Mouse (Mus musculus) embryonic facial prominence, embryonic 11.5 days (tissue): Measurements from ENCODE around the gene E030018B13Rik. TPM values are rescaled to one million over a fixed set of nuclear protein-coding genes. Genes with fewer than 3 reads are reported as not detected.

Experiments used
- ATAC-seq: fragments of 200-750 bp; cut with Nextera tagmentation; replicated peaks from 2 replicates; pipeline ENCODE4 v1.8.0; 2017; ENCODE audit warnings: low read depth; ENCODE audit not compliant: insufficient number of reproducible peaks, low FRiP score, low TSS enrichment
- DNase-seq: peaks from one replicate; pipeline ENCODE4 v3.0.0-alpha.2; 2015; ENCODE audit warnings: low spot score
- H3K27ac ChIP-seq: fragments of 300-500 bp; sonication (generic); replicated peaks from 2 replicates; pipeline ENCODE4 v1.5.1; 2014; ENCODE audit warnings: mild to moderate bottlenecking, low read depth, low read length, control low read depth
- H3K27me3 ChIP-seq: fragments of 300-500 bp; sonication (generic); 2 replicates; pipeline ENCODE4 v1.6.1; 2014; ENCODE audit warnings: mild to moderate bottlenecking, low read length, moderate library complexity, mixed read lengths; ENCODE audit not compliant: control insufficient read depth, insufficient read depth
- H3K36me3 ChIP-seq: fragments of 300-500 bp; sonication (generic); replicated peaks from 2 replicates; pipeline ENCODE4 v1.6.1; 2014; ENCODE audit warnings: low read depth, mild to moderate bottlenecking, low read length, moderate library complexity, mixed read lengths; ENCODE audit not compliant: control insufficient read depth, insufficient read depth
- H3K4me1 ChIP-seq: fragments of 300-500 bp; sonication (generic); 2 replicates; pipeline ENCODE4 v1.6.1; 2014; ENCODE audit warnings: low read length, mixed read lengths; ENCODE audit not compliant: control insufficient read depth, insufficient read depth
- H3K4me2 ChIP-seq: fragments of 300-500 bp; sonication (generic); 2 replicates; pipeline ENCODE4 v1.6.1; 2014; ENCODE audit warnings: low read depth, mild to moderate bottlenecking, control low read depth, low read length, moderate library complexity
- H3K4me3 ChIP-seq: fragments of 300-500 bp; sonication (generic); 2 replicates; pipeline ENCODE4 v1.5.1; 2014; ENCODE audit warnings: low read depth, low read length, control low read depth
- H3K9ac ChIP-seq: fragments of 300-500 bp; sonication (generic); replicated peaks from 2 replicates; pipeline ENCODE4 v1.6.1; 2014; ENCODE audit warnings: mild to moderate bottlenecking, control low read depth, low read length
- H3K9me3 ChIP-seq: fragments of 300-500 bp; sonication (generic); replicated peaks from 2 replicates; pipeline ENCODE4 v1.6.1; 2016; ENCODE audit warnings: mild to moderate bottlenecking, low read length, inconsistent platforms, mixed read lengths; ENCODE audit not compliant: control insufficient read depth
- WGBS: fragments of 180-500 bp; shearing (Covaris S2); extraction: QIAGEN DNeasy Blood & Tissue Kit; methylation state at CpG from one replicate; pipeline ENCODE4 v1.1.7; 2014; 5-methylcytosine and 5-hydroxymethylcytosine counted together
- polyA plus RNA-seq: library from polyadenylated mRNA; unstranded; fragments of >200 nt; fragmentation: Nextera tagmentation; extraction: Ambion mirVana; gene quantifications from 2 replicates; pipeline ENCODE4 v1.2.1, GENCODE M21; 2014

E030018B13Rik gene
- polyA plus RNA-seq, 1 experiment from 2014 or later, result not detected

DNA sequence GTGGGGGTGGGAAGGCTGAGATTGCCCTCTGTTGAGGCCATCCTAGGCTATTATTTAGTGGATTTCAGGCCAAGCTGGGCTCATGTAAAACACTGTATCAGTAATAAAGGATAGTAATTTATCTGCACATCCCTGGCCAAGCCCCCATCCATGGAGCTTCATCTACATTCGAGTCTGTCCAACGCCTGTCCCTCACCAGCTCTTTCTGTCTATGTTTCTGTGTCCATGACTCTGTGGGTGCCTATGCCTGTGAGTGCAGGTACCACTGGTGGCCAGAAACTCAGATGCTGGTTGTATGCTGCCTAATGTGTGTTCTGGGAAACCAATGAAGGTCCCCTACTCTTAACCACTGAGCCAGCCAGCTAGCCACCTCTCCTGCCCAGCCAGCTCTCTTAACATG is 16.2 kb upstream of the E030018B13Rik start:
- Histone ChIP-seq H3K27me3 (no peaks in the 10 kb centered on the region), H3K27ac (no peak overlapping the region), H3K9me3 (no peaks in the 10 kb centered on the region), H3K4me3 (no peak overlapping the region), H3K4me1 (no peaks in the 10 kb centered on the region), H3K36me3 (no peaks in the 10 kb centered on the region), H3K4me2 (no peak overlapping the region), H3K9ac (no peak overlapping the region)
- no peak for DNase-seq
- whole genome bisulfite sequencing, result 89% methylated on average over 2 of the region's 2 CpGs
- ATAC-seq, result no peak

DNA sequence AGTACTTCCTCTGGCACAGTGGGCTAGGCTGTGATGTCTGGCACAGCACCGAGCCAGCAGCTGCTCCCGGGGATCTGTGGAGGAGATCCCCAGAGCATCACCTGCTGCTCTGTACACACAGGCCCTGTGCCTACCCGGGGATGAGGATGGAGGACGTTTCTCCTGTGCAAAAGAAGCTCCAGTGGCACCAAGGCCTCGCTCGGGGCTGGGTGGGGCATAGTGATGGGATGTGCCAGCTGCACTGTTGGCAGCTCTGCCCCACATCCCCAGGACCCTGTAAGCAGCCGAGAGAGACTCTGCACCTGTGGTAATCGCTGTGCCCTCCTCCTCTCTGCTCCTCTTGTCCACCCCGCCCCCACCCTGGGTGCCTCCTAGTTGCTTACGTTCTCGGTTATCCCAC is 15.3 kb upstream of the E030018B13Rik start:
- H3K27ac ChIP-seq, result no peak overlapping the region
- H3K9ac ChIP-seq, result no peak overlapping the region
- no peak for DNase-seq
- no peak for ATAC-seq
- WGBS, result 60% methylated on average over 11 of the region's 11 CpGs
- no peaks in the 10 kb centered on the region for H3K27me3 ChIP-seq
- no peaks in the 10 kb centered on the region for H3K9me3 ChIP-seq
- no peak overlapping the region for H3K4me3 ChIP-seq
- no peaks in the 10 kb centered on the region for H3K4me1 ChIP-seq
- no peaks in the 10 kb centered on the region for H3K36me3 ChIP-seq
- H3K4me2 ChIP-seq, result no peak overlapping the region

DNA sequence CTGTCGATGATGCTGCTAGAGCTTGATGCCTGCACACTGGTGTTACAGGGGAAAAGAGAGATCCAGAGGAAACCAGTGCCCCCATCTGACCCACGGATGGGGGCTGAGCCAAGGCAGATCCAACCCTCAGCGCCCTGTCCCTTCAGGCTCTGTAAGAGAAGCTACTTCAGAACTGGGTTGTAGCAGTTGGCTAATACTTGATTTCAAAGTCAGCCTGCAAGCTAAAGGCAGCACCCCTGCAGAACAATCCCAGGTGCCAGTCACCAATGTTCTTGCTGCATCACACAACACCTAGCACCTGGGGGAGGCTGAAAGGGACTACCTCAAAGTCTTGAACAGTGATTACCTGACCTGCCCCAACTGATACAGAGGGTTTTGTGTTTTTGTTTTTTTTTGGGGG is 14.7 kb upstream of the E030018B13Rik start:
- Histone ChIP-seq H3K9me3 (no peaks in the 10 kb centered on the region), H3K36me3 (no peaks in the 10 kb centered on the region), H3K4me3 (no peak overlapping the region), H3K9ac (no peak overlapping the region), H3K4me1 (no peaks in the 10 kb centered on the region), H3K4me2 (no peak overlapping the region), H3K27ac (no peak overlapping the region), H3K27me3 (no peaks in the 10 kb centered on the region)
- ATAC-seq (no peak), DNase-seq (no peak)
- 63% methylated on average over 3 of the region's 3 CpGs for WGBS

DNA sequence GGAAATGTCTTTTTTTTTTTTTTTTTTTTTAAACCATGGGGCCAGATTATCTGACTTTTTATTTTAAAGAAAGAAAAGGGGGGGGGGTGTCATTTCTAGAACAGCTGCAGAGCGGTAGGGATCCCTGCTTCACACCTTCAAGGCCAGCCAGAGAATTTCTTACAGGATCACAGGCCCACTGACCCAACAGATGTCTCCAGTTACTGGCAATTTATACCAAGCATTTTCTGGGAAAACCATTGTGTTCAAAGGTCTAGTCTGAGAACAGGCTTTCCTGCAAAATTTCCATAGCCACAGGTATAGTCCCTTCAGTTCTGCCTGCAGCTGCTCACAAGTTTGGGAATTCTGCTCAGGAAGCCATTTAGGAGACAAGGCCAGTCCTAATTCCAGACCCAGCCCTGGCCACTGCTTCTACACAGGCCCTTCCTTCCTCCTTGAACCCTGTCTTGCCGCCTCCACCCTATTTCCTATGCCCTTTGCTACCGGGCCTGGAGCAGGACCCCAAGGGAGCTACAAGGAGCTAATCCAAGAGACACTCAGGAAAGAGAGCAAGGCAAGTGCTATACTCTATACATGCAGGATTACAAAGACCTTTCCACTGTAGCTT is 13.9 kb upstream of the E030018B13Rik start:
- no peaks in the 10 kb centered on the region for H3K4me1 ChIP-seq
- H3K27me3 ChIP-seq, result no peaks in the 10 kb centered on the region
- no peak overlapping the region for H3K9ac ChIP-seq
- no peak for ATAC-seq
- H3K4me2 ChIP-seq, result no peak overlapping the region
- 45% methylated on average over 3 of the region's 3 CpGs for WGBS
- H3K4me3 ChIP-seq, result no peak overlapping the region
- no peaks in the 10 kb centered on the region for H3K9me3 ChIP-seq
- no peaks in the 10 kb centered on the region for H3K36me3 ChIP-seq
- no peak overlapping the region for H3K27ac ChIP-seq
- peak; percentile 46 for DNase-seq

DNA sequence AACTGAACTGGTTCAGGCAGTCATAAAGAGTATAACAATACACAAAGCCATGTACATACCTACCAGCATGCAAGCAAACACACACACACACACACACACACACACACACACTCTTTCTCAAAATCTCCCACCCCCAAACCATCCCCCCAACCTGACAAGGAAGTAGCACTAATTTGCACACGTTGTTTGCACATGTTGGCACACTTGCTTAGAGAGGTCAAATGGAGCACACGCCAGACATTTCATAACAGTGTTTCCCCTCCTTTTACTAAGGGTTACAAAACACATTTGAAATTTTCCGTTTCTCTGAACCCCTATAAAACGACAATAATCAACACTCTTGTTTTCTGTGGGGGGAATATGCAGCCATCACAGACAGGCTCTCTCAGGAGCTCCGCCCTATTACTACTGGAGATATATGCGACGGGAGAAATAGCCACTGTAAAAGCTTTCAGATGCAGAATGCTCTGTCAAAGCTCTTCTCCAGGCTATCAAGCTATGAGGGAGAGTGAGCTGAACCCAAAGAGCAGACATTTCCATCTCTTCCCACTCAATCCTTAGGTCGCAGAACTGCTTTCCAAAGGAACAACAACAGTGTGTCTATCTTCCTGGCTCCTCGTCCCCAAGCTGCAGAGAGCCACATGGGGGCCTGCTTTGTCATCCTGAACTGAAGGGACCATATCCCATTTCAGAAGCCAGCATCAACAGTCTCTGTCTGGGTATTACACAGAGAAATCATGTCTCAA is 12.8 kb upstream of the E030018B13Rik start:
- DNase-seq, result no peak
- Histone ChIP-seq H3K27me3 (no peaks in the 10 kb centered on the region), H3K4me2 (no peak overlapping the region), H3K4me1 (no peaks in the 10 kb centered on the region), H3K4me3 (no peak overlapping the region), H3K9ac (no peak overlapping the region), H3K36me3 (no peaks in the 10 kb centered on the region), H3K9me3 (no peaks in the 10 kb centered on the region), H3K27ac (no peak overlapping the region)
- WGBS, result 61% methylated on average over 9 of the region's 9 CpGs
- ATAC-seq, result no peak

DNA sequence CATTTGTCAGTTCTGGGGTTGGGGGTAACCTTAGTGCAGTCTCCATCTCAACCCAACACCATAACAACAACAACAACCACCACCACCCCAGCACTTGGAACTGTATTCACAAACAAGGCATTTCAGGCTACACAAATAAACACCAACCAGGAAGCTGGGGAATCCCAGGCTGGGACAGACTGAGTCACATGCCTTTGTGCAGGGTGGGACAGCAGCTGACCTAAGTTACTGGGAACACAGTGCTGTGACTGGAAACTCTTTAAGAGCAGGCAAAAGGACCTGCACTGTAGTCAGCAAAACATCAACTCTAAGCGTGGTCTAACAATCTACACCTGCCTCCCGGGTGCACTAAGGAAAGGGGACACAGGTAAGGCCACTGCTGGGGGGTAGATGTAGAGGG is 11.5 kb upstream of the E030018B13Rik start:
- no peak overlapping the region for H3K27ac ChIP-seq
- ATAC-seq (no peak), DNase-seq (no peak)
- no peak overlapping the region for H3K4me3 ChIP-seq
- no peak overlapping the region for H3K9ac ChIP-seq
- no peaks in the 10 kb centered on the region for H3K36me3 ChIP-seq
- 89% methylated on average over 2 of the region's 2 CpGs for WGBS
- no peaks in the 10 kb centered on the region for H3K27me3 ChIP-seq
- no peak overlapping the region for H3K4me2 ChIP-seq
- H3K9me3 ChIP-seq, result no peaks in the 10 kb centered on the region
- H3K4me1 ChIP-seq, result no peaks in the 10 kb centered on the region

DNA sequence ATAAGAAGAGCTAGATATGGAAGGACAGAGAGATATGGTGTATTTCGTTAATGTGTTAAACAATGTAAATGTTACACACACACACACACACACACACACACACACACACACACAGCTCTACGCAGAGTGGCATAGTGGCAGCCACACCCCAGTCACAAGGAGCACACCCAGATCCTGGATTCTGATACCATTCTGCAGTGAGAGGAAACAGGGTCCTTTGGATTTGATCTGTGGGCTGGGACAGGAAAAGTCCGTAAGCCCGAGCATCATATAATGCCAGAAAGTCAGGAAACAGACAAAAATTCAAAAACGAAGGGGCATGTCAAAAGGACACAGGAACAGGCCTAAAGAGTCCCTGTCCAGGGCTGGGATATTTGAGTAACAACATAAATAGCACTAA is 11.0 kb upstream of the E030018B13Rik start:
- H3K27me3 ChIP-seq, result no peaks in the 10 kb centered on the region
- H3K9me3 ChIP-seq, result no peaks in the 10 kb centered on the region
- H3K4me2 ChIP-seq, result no peak overlapping the region
- H3K27ac ChIP-seq, result no peak overlapping the region
- H3K4me3 ChIP-seq, result no peak overlapping the region
- H3K9ac ChIP-seq, result no peak overlapping the region
- no peaks in the 10 kb centered on the region for H3K36me3 ChIP-seq
- no peaks in the 10 kb centered on the region for H3K4me1 ChIP-seq
- 92% methylated on average over 5 of the region's 5 CpGs for WGBS
- no peak for DNase-seq
- no peak for ATAC-seq

DNA sequence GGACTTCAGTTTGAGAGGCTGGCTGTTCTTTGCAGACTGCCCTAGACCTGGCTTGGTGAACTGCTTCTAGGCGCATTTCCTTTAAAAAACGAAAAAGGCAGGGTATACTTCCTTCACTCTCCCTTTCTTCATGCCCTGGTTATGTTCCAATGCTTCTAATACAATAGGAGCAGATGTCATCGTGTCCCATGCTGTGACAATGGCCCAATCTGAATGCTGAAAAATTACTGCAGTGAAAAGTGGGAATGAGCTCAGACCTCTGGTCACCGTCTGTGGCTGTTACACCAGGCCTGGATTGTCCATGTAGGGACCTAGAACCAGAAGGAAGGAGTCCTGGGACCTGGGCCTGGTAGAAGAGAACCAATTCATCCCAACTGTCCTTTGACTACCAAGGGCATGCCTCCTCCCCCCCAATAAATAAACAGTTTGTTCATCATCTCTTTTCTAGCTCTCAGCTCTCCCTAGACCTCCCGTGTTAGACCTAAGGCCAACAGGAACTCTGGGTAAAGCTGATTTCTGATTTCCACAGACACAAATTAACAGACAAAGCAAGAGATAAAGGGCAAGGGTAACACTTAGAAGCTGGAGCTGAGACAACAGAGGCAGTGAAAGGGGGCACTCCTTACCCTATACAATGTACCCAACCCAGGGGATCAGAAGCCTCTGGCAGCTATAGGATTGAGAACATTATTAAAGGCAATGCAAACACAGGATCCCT is 8.7 kb upstream of the E030018B13Rik start:
- no peak overlapping the region for H3K27ac ChIP-seq
- H3K4me1 ChIP-seq, result peaks cover 2% of the 10 kb centered on the region; the same call in 1 of the 2 replicates

More for the DNA sequence above, 8.7 kb upstream of the E030018B13Rik start:
- H3K4me3 ChIP-seq, result no peak overlapping the region
- ATAC-seq, result no peak
- no peak overlapping the region for H3K9ac ChIP-seq
- no peaks in the 10 kb centered on the region for H3K9me3 ChIP-seq
- no peak overlapping the region for H3K4me2 ChIP-seq
- no peaks in the 10 kb centered on the region for H3K36me3 ChIP-seq
- no peaks in the 10 kb centered on the region for H3K27me3 ChIP-seq
- no peak for DNase-seq
- 83% methylated on average over 5 of the region's 5 CpGs for WGBS
